Mouse (Mus musculus) left cerebral cortex, adult 8-10 months (tissue): ENCODE results near the gene Mamstr. TPM values are rescaled to one million over a fixed set of nuclear protein-coding genes. Genes with fewer than 3 reads are reported as not detected.
A peak's percentile ranks its signal among the peaks of the same experiment; 100 is the strongest.
"Not testable (repeated sequence)": the region's sequence is repeated elsewhere in the genome, so short reads cannot be mapped to it uniquely, and the experiment has no call there.

ENCODE experiments used
- DNase-seq, 2 experiments: peaks; one replicate each; pipeline ENCODE4 v3.0.0; 2022; ENCODE audit warnings: low spot score in 2 of 2
- total RNA-seq, 4 experiments: library from RNA; stranded (reverse); gene quantifications; 2 replicates each; pipeline ENCODE4 v1.2.4; 2022

The Mamstr gene
- total RNA-seq, 4 experiments from 2014 or later = 3.5 to 6.0 (median 5.6) TPM

DNA sequence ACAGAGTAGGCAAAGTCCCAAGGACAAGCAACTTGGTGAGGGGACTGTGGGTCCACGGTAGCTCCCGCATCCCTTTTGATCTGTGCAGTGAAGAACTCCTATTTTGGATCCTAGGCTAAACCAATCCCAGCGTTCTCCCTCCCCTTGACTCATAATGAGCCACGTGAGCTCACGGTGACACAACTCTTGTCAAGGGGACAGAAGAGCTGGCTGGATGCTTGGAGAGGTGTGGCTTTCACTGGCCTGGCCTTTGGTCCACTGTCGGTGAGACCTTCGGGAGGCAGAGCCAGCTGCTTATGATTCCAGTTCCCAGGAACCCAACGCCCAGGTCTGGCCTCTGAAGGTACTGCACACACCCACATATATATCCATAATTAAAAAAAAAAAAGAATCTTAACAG is 9.6 kb downstream of the Mamstr start:
- no peak for DNase-seq

DNA sequence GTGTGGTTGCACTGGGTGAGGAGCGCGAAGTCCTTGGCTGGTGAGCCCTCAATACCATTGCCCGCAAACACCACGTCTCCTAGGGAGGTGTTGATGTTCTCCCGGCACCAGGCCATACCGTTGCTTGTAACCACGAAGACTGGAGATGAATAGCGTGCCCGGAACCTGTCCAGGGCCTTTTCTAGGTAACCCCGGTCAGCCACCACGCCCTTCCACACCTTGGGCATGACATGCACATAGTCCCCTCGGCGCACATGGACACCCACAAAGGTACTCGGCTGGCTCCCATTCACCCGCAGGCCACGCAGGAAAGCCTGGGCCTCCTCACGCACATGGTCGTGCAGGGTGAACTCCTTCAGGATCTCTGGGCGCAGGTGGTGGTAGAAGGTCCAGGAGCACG is 10.7 kb downstream of the Mamstr start:
- not testable (repeated sequence) for DNase-seq

DNA sequence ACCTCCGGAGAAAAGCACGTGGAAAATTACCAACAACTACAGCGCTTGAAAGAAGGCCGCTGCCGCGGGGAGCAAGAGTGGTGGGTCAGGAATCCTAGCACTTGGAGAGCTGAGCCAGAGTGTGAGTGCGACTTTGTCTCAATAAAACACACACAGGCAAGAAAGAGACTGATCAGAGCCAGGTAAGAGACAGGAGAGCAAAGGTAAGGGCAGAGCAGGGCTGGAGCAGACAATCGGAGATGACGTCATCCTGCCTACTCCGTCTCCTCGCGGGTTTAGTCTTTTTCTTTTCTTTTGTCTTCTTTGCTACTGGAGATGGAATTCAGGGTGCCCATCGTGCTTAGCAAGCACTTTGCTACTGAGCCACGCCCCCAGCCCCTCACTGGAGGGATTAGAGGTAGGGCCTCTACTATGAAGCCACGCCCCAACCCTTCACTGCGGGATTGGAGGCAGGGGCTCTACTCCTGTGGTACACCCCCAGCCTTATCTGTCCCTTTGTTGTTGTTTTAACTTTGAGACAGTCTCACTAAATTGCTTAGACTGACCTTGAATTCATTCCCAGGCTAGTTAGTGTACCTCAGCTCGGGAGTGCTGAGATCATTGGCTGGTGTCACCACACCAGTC is 14.8 kb downstream of the Mamstr start:
- DNase-seq = no peak

DNA sequence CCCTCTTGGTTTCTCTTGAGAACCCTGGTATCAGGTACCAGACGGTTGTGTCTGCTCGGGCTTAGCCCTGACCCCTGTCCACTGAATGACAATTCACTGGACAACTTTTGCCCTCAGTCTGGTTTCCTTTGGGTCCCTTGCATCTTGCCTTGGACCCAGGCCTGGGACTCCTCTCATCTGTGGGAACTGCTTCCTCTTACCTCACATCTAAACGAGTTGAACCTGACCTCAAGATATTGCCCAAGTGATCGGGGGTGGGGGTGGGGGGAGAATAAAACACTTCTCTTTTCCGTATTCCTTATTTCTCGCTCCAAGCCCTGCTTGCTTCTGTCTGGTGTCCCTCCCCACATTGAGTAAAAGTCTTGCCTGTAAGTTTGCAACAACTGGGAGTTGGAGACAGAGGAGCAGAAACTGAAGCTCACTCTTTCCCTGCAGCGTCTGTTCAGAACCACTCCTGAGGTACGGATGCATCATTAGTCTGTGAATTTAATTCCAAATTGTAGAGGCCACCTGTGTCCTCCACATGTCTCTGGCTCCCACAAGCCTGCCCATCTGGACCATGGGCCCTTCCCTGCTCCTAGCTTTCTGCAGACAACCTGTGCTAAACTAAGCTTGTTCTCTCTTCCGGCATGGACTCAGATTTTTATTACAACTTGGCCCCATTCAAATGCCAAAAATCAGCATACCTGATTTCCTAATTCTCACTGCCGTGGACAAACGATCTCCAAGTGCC is 21.1 kb downstream of the Mamstr start:
- no peak for DNase-seq

DNA sequence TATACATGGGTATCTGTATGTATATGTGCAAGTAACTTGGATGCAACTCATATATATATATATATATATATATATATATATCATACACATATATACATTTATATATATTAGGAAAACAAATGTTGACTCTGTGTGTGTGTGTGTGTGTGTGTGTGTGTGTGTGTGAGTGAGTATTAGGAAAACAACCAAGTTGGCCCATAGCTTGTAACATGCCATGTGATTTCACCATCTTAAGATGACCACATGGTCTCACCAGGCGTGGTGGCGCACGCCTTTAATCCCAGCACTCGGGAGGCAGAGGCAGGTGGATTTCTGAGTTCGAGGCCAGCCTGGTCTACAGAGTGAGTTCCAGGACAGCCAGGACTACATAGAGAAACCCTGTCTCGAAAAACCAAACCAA is 21.9 kb downstream of the Mamstr start:
- DNase-seq = not testable (repeated sequence)

DNA sequence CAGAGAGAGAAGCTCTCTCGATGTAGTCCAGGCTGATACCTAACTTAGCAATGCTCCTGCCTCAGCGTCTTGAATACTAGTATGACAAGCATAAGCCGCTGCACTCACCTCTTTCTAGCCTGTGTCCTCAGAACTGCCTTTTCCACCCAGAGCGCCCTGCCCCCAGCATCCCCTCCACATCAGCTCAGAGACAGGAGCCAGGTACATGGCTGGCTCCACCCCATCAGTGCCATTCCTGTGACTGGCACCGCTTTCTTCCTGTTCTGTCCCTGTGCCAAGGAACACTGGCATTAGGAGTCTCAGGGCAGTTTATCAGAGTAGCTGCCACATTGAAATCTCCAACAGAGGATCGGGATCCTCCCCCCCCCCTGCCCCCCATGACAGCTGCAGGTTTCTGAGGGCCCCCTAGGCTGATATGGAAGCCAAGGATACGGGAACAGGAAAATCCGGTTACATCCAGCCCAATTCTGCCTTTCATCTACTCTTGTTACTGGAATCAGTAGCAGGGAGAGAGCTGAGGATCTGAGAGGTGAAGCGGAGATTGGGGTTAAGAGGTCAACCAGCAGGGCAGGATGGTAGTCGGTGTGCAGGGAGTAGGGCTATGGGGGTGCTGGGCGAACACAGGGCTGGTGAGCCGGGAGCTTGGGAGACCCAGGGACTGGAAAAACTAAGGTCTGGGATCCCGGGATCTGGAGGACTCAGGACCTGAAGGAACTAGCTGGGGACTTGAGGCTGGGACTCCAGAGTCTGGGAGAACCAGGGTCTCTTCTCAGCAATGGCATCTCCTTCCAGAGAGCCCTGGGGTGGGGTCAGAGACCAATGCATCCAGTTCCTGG is 25.7 kb downstream of the Mamstr start:
- no peak for DNase-seq

DNA sequence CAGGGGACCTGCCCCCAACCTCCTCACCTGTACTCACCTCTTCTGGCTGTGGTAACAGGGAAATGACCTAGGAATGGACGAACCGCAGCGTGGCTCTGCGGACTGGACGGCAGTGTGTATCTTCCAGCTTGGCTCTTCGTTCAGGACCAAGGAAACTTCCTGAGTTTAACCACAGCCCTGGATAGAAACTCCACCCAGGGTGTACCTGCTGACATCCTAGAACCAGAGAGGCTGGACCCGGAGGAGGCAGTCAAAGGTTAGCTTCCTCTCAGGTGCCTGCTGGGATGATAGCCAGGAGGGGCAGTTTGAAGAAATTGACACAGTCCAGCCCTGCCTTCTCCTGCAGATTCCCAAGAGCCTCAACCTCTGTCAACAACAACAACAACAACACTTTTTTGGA is 26.4 kb downstream of the Mamstr start, which contains the start of gene Fut2:
TSS of gene Fut2 (minus strand) at position 234 of the 400 bp plus-strand sequence.
- DNase-seq = no peak

DNA sequence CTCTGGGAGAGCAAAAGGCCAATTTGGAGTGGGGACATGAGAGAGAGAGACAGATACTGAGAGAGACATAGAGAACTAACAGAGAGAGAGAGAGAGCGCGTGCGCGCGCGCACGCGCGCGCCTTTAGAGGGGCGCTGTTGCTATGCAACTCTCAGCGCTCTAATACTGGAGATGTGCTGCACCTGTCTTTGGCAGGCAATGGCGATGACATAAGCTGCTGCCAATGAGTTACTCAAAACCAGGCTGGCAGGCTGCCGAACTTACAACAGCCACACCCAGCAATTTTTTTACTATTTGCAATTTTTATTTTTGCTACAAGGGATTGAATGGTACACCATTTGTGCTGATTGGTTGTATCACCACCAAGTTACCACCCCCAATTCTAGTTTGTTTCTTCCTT is 28.0 kb downstream of the Mamstr start:
- no peak for DNase-seq

DNA sequence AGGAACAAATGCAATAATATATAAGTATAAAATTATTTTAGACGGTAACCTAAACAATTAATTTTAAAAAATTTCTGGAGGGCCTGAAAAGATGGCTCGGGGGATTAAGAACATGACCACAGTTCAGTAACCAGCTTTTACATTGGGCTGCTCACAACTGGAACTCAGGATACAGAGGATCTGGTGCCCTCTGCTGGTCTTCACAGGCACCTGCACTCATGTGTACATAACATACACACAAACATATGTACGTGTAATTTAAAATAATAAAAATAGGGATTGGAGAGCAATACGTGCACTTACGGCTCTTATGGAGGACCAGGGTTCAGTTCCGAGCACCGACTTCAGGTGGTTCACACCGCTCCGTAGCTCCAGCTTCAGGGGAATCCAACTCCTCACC is 29.1 kb downstream of the Mamstr start:
- no peak for DNase-seq

DNA sequence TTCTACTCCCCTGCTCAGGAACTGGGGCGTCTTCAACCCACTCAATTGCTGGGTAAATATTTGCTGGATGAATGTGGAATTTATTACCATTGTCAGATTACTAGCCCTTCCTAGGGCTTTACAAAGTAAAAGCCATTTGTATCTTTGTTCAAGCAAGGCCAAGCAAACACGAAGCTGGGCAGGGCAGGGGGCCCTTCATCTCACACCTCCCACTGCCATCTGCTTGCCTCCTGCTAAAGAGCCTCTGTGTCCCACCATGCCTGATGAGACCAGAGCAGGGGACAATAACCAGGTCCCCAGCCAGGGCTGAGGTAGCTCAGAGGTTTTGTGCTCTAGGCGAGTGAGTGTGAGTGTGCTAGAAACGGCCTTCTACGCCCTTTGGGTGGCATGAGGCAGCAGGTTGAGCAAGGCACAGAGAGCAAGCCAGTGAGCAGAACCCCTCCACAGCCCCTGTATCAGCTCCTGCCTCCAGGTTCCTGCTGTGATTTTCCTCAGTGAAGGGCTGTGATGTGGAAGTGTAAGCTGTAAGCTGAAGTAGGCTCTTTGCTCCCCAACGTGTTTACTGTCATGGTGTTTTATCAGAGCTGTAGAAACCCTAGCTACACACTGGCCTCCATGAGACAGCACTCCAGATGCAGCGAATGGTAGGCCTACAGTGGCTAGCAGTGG is 38.0 kb downstream of the Mamstr start:
- DNase-seq = no peak

DNA sequence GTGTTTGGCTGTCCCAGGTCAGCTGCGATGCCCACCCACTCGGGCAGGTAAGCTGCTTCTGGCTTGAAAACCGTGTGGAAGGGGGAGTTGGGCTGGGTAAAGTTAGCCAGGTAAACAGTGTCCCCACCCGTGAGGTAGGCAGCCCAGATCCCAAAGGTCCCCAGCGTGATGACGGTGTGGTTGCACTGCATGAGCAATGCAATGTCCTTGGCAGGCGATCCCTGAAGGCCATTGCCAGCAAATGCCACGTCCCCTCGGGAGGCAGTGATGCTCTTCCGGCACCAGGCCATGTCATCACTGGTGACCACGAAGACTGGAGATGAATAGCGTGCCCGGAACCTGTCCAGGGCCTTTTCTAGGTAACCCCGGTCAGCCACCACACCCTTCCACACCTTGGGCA is 38.7 kb downstream of the Mamstr start:
- no peak for DNase-seq

DNA sequence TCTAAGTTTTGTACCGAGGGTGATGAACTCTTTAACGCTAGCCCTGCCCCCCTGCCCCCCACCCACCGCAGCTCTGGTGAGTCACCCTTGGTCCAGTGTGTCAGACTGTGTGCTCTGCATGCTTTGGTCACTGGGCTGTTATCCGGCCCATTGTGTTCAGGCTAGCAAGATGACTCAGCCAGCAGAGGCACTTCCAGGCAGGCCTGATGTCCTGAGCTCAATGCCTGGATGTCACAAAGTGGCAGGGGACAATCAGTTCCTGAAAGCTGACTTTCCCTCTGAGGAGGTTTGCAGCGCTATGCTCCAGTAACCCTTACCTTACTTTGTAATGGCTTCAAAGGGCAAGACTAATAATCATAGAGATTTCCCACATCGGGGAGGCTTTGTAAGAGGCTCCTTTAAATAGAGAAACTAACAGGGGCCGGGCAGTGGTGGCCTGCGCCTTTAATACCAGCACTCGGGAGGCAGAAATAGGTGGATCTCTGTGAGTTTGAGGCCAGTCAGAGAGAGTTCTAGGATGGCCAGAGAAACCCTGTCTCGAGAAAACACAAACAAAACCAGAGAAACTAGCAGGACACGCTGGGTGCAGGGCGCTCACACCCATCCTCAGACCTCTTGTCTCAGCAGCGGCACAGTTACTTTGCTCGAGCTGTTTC is 40.3 kb downstream of the Mamstr start:
- DNase-seq = no peak

DNA sequence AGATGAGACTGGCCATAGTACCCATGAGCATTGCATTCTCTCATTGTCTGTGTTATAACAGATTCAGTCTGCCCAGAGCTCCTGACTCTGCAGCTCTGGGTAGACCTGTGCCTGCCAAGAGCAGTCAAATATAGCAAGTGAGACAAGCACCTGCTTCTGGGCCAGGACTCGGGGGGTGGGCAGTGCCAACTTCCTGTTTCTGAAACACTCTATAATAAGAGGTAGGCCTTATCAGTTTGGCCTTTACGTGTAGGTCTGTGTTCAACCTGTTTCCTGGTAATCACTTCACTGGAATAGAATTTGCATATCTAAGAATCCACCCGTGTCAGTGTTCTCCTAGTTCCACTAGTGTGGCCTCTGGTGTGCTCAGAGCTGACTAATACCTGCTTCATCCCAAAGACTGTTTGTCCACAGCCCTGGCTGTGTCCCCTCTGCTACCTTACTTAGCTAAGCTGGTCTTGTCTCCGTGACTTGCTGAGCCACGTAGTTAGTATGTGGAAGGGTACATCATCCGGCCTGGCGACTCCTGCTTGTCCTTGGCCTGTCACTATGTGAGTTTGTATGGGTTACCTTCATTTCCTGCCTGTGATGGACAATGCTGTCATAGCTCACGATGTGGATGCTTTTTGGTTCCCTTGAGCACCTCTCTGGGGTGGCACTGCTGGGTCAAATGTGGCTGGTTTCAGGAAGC is 41.4 kb downstream of the Mamstr start:
- DNase-seq = no peak

DNA sequence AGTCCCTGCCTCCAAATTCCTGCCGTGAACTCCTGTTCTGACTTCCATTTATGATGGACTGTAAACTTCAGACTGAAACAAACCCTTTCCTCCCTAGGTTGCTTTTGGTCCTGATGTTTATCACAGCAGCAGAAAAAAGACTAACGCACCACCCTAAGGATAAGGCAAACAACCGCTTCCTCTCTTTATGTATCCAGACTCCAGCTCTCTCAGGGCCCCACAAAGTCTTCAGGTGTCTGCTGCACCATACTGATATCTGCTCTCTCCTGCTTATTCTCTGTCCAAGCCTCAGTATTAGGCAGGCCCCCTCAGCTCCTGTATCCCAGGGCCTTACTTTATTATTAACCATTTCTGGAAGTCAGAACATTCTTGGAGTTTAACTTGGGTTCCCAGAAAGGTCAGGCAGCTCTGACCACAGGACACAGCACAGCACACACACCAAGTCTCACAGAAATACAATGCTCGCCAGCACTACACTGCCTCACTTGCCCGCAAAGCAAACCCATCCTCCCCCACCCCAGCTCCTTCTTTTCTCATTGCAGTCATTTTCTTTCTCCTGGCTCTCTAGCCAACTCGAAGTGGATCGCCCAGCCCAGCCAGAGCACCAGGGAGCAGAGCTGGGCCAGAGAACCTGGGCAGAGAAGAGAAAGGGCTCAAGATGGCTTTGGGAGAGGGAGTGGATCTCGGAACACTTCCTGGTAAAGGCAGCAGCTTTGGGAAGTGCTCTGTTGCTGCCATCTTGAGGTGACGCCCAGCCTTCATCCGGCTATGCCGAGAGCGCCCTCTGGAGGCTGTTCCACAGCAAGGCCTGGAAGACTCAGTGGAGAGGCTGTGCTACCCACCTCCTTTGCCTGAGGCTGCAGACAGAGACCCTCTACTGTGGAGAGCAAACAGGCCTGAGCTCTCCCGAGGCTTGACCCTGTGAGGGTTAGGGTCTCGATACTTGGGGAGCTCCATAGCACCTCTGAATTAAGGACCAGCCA is 42.7 kb downstream of the Mamstr start:
- peak; percentile 46 to 73 for DNase-seq

DNA sequence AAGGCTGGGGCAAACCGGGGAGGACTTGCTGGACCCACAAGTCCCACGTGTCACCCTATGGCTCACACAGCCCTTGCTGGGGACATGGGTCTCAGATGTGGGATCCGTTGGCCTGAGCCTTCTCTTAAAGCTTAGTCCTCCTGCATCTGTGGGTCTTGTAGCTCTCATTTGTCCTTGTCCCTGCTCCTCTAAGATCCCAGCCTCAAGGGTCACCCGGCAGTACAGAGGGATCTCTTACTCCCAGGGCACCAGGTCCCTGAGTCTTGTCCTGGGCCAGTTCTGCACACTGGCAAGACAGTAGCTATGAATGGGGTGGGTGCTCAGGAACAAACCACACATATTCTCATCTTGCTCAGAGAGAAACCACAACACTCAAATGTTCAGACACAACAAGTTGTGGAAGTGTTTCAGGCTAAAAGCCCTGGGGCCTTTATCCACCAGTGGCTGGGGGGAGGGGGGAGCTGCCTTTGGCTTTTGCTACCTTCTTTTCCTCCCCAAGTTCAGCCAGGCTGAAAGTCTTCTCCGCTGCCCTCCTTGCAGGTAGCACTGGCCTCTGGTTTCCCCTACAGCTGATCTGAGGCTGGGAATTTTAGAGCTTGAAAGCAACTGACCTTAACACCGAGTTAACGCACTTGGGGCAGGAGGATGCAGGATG is 43.7 kb downstream of the Mamstr start, which contains the start of gene Ntn5:
TSS of gene Ntn5 (plus strand) at position 627 of the 655 bp plus-strand sequence.
- DNase-seq = no peak

DNA sequence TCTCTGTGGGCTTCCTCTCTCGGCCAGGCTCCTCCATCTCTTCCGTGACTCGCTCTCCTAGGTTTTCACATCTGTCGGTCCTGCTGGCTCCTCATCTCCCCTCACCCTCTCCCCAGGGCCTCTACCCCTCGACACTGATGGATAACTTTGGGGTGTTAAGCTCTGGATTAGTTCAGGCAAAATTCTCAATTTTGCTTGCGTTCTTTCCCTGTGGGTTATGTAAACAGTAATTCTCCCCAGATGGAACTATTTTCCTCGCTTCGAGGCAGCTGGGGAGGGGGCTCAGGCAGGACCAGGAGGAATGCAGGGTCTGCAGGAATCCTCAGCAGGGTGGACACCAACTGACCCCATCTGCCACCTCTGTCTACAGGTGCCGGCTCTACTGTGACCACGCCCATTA is 46.0 kb downstream of the Mamstr start:
- no peak for DNase-seq

DNA sequence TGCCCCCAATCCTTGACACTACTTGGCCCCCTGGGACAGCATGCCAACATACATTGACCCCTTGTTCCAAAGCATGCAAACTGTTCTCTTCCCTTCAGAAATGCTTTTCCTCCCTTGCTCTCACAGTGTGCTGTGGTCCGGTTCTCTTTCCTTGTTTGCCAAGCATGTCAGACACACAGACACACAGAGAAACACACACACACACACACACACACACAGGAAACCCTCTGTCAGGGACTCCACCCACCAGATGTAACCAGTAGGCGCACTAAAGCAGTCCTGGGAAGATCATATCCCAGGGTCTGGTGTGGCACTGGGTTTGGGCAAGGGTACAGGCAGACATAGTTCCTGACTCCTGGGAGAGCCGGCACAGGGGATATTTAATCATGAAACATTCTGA is 47.1 kb downstream of the Mamstr start:
- no peak for DNase-seq

DNA sequence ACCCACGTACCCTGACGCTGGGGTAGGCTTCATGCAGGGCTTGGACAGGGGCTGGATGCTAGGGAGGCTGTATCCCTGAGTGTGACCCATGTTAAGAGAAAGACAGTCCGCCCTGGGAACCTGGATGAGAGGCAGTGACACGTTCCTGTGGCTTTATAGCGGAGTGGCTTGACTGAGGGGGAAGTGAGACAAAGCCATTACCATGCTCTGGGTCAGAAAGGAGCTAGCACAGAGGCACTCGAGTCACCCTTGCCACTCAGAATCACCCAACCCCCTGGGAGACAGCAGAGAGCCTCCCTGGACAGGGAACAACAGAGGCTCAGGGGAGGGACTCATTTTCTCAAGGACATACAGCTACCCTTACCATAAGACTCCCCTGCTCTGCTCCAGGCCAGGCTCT is 49.3 kb downstream of the Mamstr start:
- no peak for DNase-seq

DNA sequence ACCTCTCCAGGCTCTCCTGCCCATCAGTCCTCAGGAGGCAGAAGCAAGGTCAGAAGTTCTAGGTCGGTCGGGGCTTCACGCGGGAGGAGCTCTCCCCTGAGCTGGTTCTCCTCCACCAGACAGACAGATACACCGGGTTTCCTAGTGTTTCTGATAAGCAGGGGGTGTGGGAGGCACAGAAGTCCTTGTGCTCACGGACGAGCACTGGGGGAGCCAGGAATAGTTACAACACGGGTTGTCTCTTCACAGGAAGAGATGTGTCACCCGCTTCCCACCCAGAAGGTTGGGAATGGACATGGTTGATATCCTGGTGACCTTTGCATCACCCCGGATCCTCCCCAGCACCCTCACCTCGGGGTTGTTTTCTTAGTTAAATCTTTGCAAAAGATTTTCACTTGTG is 50.0 kb downstream of the Mamstr start:
- DNase-seq = no peak
